Mouse (Mus musculus) urinary bladder, postnatal 14 days (tissue): ENCODE data around the gene Gng2.
A peak's percentile ranks its signal among the peaks of the same experiment; 100 is the strongest.

Experiments
- DNase-seq: peaks from one replicate; pipeline ENCODE4 v3.0.0; 2021; ENCODE audit warnings: low spot score

The Gng2 gene

GRCm38 (mm10) chr14:19858808-19859776 is 118.3 kb downstream of the Gng2 start:
- no peak for DNase-seq

GRCm38 (mm10) chr14:19858279-19858678 is 119.1 kb downstream of the Gng2 start:
- no peak for DNase-seq

DNA sequence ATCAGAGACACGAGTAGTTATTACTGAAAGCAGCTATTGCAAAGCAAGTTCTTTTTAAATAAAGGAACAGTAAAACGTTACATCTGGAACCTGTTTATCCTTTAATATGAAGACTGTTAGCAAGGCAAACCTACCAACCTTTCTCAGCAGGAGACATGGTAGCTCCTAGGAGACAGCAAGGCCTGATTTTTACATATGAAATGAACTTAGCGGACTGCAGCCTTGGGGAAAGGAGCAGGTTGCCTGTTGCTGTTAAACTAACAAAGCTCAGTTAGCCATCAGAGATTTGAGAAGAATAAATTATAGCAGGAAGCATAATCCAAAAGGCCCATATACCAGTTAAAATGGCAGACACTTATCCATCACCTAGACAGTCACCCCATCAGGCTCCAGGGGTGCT is 124.0 kb downstream of the Gng2 start:
- DNase-seq: no peak

DNA sequence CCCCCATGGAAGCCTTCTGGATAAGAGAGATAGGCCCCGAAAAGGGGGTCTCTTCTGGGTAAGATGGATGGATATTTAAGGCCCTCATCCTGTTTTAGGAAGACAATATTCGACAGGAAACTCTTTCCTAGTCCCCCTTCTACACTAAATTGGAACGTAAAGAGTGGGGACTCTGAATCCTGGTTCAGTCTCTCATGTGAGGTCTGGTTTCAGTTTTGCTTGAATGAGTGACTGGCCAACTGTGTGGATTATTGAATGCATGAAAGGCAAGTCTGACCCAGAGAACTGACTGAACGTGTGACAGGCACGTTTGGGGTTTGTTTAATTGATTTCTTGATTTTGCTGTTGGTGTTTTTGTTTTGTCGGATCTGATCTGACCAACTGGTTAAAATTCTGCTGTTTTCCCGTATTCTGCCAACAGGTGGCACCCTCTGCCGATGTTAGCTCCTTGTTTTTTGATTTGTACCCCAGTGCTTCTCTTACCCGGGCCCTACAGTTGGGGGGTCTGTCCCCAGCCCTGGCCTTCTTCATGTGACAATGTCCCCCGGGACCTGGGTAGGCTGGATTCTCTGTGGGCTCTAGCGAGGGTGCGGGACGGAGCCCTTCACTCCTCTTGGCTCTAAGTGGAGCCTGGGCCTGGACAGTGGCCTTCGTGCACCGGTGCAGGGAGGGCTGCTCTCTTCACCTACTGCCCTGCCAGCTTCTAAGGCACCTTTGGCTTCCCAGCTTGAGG is 137.7 kb downstream of the Gng2 start:
- peak; percentile 62 for DNase-seq

- DNase-seq: no peak
These were observed 141.1 kb downstream of the Gng2 start for GRCm38 (mm10) chr14:19836289-19836688.

- DNase-seq: no peak
These were observed 151.9 kb downstream of the Gng2 start for GRCm38 (mm10) chr14:19825481-19825880.

DNA sequence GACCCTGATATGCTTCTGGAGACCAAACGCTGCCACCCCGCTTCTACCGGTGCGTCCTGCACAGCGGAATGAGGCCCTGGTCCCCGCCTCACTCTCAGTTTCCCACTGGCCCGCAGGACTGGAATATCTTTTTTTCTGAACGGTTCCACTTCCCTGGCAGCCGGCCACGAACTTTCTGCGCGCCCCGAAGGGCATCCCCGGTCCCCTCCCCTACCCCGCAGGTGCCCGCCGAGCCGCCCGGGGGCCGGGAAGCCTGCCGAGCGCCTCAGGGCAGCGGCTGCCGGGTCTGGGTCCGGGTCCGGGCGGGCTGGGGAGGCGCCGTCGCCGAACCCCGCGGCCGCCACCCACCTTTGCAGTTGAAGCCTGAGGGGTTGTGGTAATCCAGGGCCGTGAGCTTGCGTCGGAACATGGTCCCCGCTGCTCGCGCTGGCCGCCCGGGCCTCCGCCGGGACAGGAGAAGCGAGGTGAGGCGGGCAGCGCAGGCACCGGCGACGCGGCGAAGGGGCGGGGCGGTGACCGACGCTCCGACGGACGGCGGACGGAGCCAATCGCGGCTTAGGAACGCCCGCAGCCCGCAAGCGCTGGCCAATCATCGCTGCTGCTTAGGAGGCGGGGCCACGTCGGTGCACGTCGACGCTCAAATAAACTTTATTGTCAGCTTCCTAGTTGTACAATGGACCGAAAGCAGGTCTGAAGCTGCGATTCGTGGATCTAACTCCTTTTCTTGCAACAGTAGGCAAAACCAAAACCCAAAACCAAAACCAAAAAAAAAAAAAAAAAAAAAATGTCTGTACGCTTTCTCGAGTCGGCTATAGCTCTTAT is 153.9 kb downstream of the Gng2 start, which contains the start of gene Rtraf:
Gene Rtraf (minus strand): TSS at position 504 of the 822 bp plus-strand sequence.
- peak; percentile 94 for DNase-seq
